Mouse (Mus musculus) cortical plate, adult 2 months (tissue): ENCODE measurements around the gene Rasa3.

Source experiments
- CTCF ChIP-seq: fragments of 200-500 bp; IDR thresholded peaks from 2 replicates; pipeline ENCODE4 v1.5.1; 2011; ENCODE audit warnings: mild to moderate bottlenecking, control low read depth, low read length; ENCODE audit not compliant: insufficient read depth; ENCODE audit errors: extremely low read depth
- POLR2A ChIP-seq: fragments of 200-500 bp; IDR thresholded peaks from 2 replicates; pipeline ENCODE4 v1.6.1; 2011; ENCODE audit warnings: mild to moderate bottlenecking, low read length, control low read depth; ENCODE audit not compliant: insufficient read depth; ENCODE audit errors: extremely low read depth

DNA sequence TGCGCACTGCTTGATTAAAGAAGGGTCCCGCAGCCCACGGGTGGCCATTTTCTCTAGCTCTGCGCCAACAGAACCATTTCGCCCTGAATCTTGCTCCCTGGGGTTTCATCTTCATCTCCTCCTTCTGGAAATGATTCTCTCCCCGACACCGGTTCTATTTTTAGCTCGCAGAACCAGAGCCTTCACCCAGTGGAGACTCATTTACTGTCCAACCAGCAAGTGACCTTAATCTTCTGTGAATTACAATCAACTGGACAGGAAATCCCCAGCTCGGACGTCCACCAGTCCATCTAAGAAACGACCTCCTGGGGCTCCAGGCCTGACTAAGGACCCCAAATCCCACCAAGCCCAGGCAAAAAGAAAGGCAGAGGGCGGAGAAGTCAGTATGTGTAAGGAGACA lies 19.9 kb downstream of the Rasa3 start:
- TF ChIP-seq CTCF: no peak
- no peak for TF ChIP-seq POLR2A
